Mouse (Mus musculus): Measurements from ENCODE around the gene Cox6a2. TPM values are rescaled to one million over a fixed set of nuclear protein-coding genes. Genes with fewer than 3 reads are reported as not detected.

The Cox6a2 gene
- polyA plus RNA-seq, 1 experiment from 2014 or later, result not detected

DNA sequence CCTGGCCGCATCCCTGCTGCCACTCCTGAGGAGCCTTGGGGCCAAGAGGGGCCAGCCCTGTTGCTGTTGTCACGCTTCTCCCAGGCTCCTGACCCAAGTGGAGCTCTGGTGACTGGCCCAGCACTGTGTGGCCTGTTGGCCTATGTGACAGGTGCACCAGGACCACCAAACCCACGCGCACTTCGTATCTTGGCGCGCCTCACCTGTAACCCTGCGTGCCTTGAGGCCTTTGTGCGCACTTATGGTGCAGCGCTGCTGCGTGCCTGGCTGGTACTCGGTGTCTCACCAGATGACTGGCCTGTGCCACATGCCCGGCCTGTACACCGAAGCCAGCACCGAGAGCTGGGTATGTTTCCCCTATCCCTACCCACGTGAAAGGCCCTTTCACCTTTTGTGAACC, 36.1 kb upstream of the Cox6a2 start:
- peaks cover 7% of the 10 kb centered on the region for H3K27me3 ChIP-seq (replicated peaks; ENCODE audit: low read depth, poor library complexity, severe bottlenecking)
- no peaks in the 10 kb centered on the region for H3K9me3 ChIP-seq
- H3K4me1 ChIP-seq, result peaks cover 65% of the 10 kb centered on the region
- no peak overlapping the region for H3K27ac ChIP-seq (replicated peaks)
- no peak overlapping the region for H3K4me3 ChIP-seq
- peaks cover 53% of the 10 kb centered on the region for H3K36me3 ChIP-seq (replicated peaks)
- no peak for DNase-seq (ENCODE audit: low spot score)
- 94% methylated on average over 16 of the region's 16 CpGs for WGBS

DNA sequence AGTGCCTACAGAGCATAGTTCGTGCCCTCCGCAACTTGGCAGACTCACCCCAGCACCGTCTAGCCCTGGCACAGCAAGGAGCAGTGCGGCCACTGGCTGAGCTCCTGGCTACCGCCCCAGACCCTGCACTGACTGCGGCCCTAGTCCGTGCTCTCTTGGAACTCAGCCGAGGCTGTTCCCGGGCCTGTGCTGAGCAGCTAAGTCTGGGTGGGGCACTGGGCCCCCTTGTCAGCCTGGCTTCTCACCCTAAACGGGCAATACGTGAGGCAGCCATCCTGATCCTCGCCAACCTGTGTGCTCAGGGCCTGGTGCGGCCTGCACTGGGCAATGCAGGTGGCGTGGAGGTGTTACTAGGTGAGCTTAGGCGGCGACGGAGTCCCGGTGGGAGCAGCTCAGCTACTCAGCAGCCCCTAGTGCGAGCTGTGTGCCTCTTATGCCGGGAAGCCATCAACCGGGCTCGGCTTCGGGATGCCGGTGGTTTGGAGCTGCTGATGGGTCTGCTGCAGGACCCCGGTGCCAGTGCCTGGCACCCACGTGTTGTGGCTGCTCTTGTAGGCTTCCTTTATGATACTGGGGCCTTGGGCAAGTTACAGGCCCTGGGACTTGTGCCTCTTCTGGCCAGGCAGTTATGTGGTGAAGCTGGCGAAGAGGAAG, 34.1 kb upstream of the Cox6a2 start:
- no peak for DNase-seq (ENCODE audit: low spot score)
- 94% methylated on average over 27 of the region's 27 CpGs for WGBS
- Histone ChIP-seq H3K4me1 (peaks cover 57% of the 10 kb centered on the region), H3K36me3 (replicated peaks) (peaks cover 62% of the 10 kb centered on the region), H3K27me3 (replicated peaks; ENCODE audit: low read depth, poor library complexity, severe bottlenecking) (no peaks in the 10 kb centered on the region), H3K27ac (replicated peaks) (peak overlapping the region; percentile 32; the same call in 1 of the 2 replicates), H3K9me3 (no peaks in the 10 kb centered on the region), H3K4me3 (no peak overlapping the region)

DNA sequence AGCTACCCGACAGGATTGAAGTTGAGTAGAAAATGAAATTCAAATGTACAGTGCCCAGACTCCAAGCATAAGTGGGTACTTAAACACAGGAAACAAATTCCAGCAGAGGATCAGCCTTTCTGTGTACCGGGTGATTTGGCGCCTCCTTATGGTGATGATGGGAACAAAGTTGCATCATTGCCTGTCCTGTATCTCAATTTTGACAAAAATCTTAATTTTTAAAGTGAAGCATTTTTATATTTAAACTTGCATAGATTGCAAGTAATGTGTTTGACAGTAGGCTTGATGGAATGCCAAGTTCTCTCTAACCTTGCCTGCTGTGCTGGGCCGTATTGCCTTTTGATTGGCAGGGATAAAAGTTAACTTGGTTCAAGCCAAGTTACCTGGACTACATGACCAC, 32.8 kb upstream of the Cox6a2 start:
- Histone ChIP-seq H3K27me3 (replicated peaks; ENCODE audit: low read depth, poor library complexity, severe bottlenecking) (no peaks in the 10 kb centered on the region), H3K4me3 (peak overlapping the region; percentile 78), H3K9me3 (no peaks in the 10 kb centered on the region), H3K27ac (replicated peaks) (peak overlapping the region; percentile 98), H3K4me1 (peaks cover 46% of the 10 kb centered on the region), H3K36me3 (replicated peaks) (peaks cover 49% of the 10 kb centered on the region)
- DNase-seq (ENCODE audit: low spot score), result peak; percentile 54
- 25% methylated on average over 4 of the region's 4 CpGs for WGBS

DNA sequence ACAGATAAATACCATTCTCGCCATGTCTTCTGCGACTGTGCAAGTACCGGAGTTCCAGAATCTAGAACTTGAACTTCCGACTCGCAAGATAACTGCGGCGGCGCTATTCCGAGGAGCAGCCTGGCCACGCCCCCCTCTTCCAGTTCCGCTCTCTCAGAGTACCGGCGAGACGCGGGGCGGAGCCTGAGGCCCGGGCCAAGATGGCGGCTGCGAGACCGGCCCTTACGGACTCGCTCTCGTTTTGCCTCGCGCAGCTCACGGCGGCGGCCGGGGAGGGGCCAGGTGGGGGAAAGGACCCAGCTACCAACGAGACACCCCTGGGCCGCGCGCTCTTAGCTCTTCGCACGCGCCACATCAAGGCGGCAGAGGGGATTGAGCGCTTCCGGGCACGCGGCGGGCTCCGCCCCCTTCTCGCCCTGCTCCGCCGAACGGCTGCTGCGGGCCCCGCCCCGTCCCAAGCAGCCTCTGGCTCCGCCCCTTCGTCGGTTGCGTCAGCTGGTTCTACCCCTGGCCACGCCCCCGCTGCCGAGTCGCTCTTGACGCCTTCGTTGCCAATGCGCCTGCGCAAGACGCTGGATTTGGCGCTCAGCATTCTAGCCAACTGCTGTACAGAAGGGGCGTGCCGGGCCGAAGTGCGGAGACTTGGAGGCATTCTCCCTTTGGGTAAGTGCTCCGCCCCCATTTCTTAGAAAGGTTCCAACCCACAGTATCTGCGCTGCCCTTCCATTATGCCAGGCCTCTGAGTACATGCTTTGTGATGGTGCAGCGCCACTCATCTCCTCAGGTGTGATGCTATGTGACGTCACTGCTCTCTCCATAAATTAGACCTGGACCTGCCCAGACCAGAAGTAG, 32.0 kb upstream of the Cox6a2 start, which contains the start of gene 9130023H24Rik:
Gene 9130023H24Rik (minus strand): TSS at position 105 of the 852 bp plus-strand sequence.
- whole genome bisulfite sequencing, result under 1% methylated on average over 72 of the region's 72 CpGs
- peak within 1 kb of the TSS; percentile 98 for H3K27ac ChIP-seq (replicated peaks)
- H3K4me1 ChIP-seq, result peaks cover 41% of the 10 kb centered on the region
- no peaks in the 10 kb centered on the region for H3K9me3 ChIP-seq
- H3K4me3 ChIP-seq, result peak within 1 kb of the TSS; percentile 78
- peaks cover 45% of the 10 kb centered on the region for H3K36me3 ChIP-seq (replicated peaks)
- H3K27me3 ChIP-seq (replicated peaks; ENCODE audit: low read depth, poor library complexity, severe bottlenecking), result no peaks in the 10 kb centered on the region
- DNase-seq (ENCODE audit: low spot score), result peak; percentile 100

DNA sequence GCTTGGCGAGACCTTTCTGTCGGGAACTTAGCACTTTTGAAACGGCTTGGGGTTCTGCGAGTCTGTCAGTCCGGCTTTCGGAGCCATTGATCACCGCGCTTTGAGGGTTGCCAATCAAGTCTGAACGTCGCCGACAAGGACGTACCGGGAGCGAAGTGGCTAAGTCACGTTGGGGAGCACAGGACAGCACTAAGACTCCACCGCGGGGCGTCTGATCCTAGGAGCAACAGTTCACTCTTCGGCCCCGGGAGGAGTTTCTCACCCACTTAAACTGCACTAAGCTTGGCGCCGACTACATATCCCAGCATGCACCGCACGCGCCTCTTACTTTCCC, 31.4 kb upstream of the Cox6a2 start:
- Histone ChIP-seq H3K36me3 (replicated peaks) (peaks cover 39% of the 10 kb centered on the region), H3K9me3 (no peaks in the 10 kb centered on the region), H3K4me3 (peak overlapping the region; percentile 78), H3K27me3 (replicated peaks; ENCODE audit: low read depth, poor library complexity, severe bottlenecking) (no peaks in the 10 kb centered on the region), H3K4me1 (peaks cover 36% of the 10 kb centered on the region), H3K27ac (replicated peaks) (peak overlapping the region; percentile 98)
- DNase-seq (ENCODE audit: low spot score), result no peak
- WGBS, result under 1% methylated on average over 25 of the region's 25 CpGs

DNA sequence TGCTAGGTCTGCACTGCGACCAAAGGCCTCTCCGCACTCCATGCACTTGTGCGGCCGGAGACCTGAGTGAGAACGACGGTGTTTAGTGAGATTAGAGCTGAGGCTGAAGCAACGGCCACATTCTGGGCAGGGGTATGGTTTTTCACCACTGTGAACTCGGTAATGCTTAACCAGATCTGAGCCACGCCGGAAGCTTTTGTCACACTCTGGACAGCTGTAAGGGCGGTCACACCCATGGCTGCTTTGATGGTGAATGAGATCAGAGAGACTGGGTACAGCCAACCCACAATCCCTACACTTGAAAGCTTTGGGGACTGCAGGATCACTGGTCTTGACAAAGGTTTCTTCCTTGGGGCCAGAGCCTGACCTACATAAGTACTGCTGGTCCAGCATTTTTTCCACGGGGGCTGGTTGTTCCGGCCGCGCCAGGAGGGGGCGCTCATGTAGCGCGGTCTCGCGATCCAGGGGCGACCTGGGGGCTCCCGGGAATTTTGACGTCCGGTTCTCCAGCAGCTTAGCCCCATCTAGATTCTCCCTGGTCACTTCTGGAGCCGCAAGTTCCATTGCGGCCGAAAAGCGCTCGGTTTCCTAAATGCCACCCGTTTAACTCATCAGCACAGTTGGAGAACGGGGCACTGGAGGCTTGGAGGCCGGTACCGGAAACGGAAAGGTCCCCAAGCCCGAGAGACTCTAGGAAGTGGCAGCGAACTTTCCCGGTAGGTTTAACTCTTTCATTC, 30.8 kb upstream of the Cox6a2 start, which contains the start of gene Armc5:
Gene Armc5 (plus strand): TSS at position 487 of the 737 bp plus-strand sequence.
- 26% methylated on average over 37 of the region's 37 CpGs for WGBS
- Histone ChIP-seq H3K4me3 (peak within 1 kb of the TSS; percentile 78), H3K27ac (replicated peaks) (peak within 1 kb of the TSS; percentile 98), H3K9me3 (no peaks in the 10 kb centered on the region), H3K27me3 (replicated peaks; ENCODE audit: low read depth, poor library complexity, severe bottlenecking) (no peaks in the 10 kb centered on the region), H3K36me3 (replicated peaks) (peaks cover 34% of the 10 kb centered on the region), H3K4me1 (peaks cover 32% of the 10 kb centered on the region)
- peak; percentile 90 for DNase-seq (ENCODE audit: low spot score)

DNA sequence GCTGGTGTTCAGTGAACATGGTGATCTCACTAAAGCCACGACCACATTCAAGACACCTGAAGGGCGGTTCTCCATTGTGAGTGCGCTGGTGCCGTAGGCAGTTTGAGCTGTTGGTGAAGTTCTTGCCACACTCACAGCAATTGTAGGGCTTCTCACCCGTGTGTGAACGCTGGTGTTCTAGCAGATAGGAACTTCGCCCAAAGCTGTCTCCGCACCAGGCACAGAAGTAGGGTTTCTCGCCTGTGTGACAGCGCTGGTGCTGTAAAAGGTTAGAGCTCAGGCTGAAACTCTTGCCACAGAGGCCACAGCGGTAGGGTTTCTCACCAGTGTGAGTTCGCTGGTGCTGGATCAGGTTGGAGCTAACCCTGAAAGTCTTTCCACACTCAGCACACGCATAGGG, 30.2 kb upstream of the Cox6a2 start:
- peaks cover 29% of the 10 kb centered on the region for H3K4me1 ChIP-seq
- peak overlapping the region; percentile 98; the same call in 1 of the 2 replicates for H3K27ac ChIP-seq (replicated peaks)
- no peak for DNase-seq (ENCODE audit: low spot score)
- no peaks in the 10 kb centered on the region for H3K27me3 ChIP-seq (replicated peaks; ENCODE audit: low read depth, poor library complexity, severe bottlenecking)
- WGBS, result 93% methylated on average over 13 of the region's 13 CpGs
- peaks cover 28% of the 10 kb centered on the region for H3K36me3 ChIP-seq (replicated peaks)
- H3K4me3 ChIP-seq, result peak overlapping the region; percentile 78
- H3K9me3 ChIP-seq, result no peaks in the 10 kb centered on the region

DNA sequence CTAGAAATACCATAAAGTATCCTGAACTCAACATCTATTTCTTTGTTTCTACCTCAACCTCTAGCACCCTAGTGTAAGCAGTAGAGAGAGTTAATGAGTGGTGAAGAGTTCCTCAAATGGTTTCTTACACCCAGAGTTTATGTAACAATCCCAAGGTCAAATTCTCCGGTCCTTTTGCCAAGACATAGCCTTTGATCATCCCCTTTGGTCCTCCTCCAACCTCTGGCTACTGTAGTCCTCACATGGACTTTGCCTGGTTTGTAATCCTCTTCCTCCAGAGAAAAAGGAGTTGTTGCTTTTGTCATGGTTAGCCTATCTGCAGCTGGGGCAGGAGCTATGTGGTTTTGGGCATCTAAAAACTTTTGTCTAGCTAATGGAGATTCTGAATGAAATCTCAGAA, 29.3 kb upstream of the Cox6a2 start:
- WGBS, result 89% methylated on average over 1 of the region's 1 CpGs
- peaks cover 18% of the 10 kb centered on the region for H3K36me3 ChIP-seq (replicated peaks)
- H3K4me3 ChIP-seq, result no peak overlapping the region
- H3K27me3 ChIP-seq (replicated peaks; ENCODE audit: low read depth, poor library complexity, severe bottlenecking), result no peaks in the 10 kb centered on the region
- no peaks in the 10 kb centered on the region for H3K9me3 ChIP-seq
- no peak overlapping the region for H3K27ac ChIP-seq (replicated peaks)
- H3K4me1 ChIP-seq, result peaks cover 25% of the 10 kb centered on the region
- DNase-seq (ENCODE audit: low spot score), result no peak

DNA sequence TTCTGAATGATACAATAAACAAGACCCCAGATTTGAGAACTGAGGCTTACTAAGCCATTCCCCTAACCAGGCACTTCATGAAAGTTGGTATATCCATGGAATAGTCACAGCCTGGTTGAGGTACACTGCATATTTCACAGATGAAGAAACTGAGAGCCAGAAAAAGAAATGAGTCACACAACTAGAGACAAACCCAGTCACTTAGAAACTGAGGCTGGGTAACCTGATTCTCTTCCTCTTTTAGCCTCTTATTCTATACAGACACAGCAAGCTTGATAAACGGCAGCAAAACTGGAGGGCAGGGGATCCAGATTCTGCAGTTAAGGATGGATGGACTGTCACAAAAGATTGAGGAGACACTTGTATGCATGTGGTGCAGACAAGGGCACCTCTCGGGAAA, 28.6 kb upstream of the Cox6a2 start:
- Histone ChIP-seq H3K36me3 (replicated peaks) (peaks cover 11% of the 10 kb centered on the region), H3K9me3 (no peaks in the 10 kb centered on the region), H3K27ac (replicated peaks) (no peak overlapping the region), H3K4me1 (peaks cover 20% of the 10 kb centered on the region), H3K4me3 (no peak overlapping the region), H3K27me3 (replicated peaks; ENCODE audit: low read depth, poor library complexity, severe bottlenecking) (no peaks in the 10 kb centered on the region)
- DNase-seq (ENCODE audit: low spot score), result no peak
- WGBS, result 84% methylated on average over 2 of the region's 2 CpGs

DNA sequence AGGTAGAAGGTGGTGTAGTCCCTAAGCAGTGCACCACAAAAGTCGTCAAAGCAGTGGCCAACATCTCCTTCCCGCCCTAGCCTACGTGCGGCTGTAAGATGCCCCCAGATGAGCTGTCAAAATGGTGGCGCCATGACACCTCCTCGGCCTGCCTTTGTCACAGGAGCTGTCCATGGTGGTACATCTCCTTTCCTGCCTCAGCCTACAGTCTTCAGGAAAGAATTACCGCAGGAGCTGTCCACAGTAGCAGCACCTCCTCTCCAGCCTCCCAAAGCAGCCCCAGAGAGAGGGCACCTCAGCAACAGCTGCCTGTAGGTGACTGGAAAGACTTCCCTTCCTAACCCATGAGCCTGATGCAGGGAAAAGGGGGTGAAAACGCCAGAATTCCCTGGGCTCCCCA, 25.6 kb upstream of the Cox6a2 start:
- H3K27me3 ChIP-seq (replicated peaks; ENCODE audit: low read depth, poor library complexity, severe bottlenecking), result no peaks in the 10 kb centered on the region
- H3K4me3 ChIP-seq, result no peak overlapping the region
- H3K36me3 ChIP-seq (replicated peaks), result peaks cover 9% of the 10 kb centered on the region; the same call in 1 of the 2 replicates
- WGBS, result 46% methylated on average over 8 of the region's 8 CpGs
- H3K4me1 ChIP-seq, result peaks cover 3% of the 10 kb centered on the region
- no peak overlapping the region for H3K27ac ChIP-seq (replicated peaks)
- H3K9me3 ChIP-seq, result no peaks in the 10 kb centered on the region
- no peak for DNase-seq (ENCODE audit: low spot score)

DNA sequence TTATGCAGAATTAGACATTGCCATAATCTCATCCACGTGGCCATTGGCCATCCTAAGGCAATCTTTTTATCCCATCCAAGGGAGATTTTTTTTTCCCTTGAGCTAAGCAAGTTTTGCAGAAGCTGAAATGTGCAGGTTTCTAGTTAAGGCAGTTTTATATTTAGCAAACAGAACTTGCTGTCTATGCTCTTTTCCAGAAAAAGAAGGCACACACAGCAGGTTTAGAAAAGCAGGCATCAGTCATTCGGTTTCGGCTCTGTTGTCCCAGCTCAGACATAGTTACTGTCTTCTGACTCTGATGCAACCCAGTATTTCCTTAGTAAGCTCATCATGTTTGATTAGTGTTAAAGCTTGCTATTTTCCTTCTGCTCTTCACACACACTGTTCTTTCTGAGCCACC, 14.7 kb upstream of the Cox6a2 start:
- no peaks in the 10 kb centered on the region for H3K27me3 ChIP-seq (replicated peaks; ENCODE audit: low read depth, poor library complexity, severe bottlenecking)
- WGBS, result 87% methylated on average over 3 of the region's 3 CpGs
- H3K36me3 ChIP-seq (replicated peaks), result no peaks in the 10 kb centered on the region
- no peak overlapping the region for H3K27ac ChIP-seq (replicated peaks)
- no peaks in the 10 kb centered on the region for H3K9me3 ChIP-seq
- no peak for DNase-seq (ENCODE audit: low spot score)
- no peak overlapping the region for H3K4me3 ChIP-seq
- 0 out of 2 replicates have a peak, but pooled peaks cover 2% of the 10 kb centered on the region for H3K4me1 ChIP-seq

DNA sequence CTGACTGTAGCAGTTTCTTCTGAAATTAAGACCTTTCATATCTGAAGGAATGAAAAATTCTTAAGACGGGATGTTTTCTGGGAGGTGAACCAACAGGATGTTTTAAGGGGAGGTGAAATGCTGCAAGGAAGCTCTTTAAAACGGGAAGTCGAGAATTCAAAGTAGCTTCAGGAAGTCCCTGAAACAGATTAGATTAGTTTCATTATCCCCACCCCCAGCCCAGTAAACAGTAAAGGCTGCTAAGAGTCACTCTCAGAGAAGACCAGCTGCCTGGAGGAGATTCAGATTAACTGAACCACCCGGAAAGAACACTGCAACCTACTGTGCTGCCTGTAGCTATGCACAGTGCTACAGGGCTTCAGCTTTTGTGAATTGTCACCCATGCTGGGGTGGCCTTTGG, 13.8 kb upstream of the Cox6a2 start:
- no peaks in the 10 kb centered on the region for H3K27me3 ChIP-seq (replicated peaks; ENCODE audit: low read depth, poor library complexity, severe bottlenecking)
- no peak overlapping the region for H3K27ac ChIP-seq (replicated peaks)
- no peaks in the 10 kb centered on the region for H3K36me3 ChIP-seq (replicated peaks)
- H3K9me3 ChIP-seq, result no peaks in the 10 kb centered on the region
- H3K4me1 ChIP-seq, result 0 out of 2 replicates have a peak, but pooled peaks cover 2% of the 10 kb centered on the region
- H3K4me3 ChIP-seq, result no peak overlapping the region
- WGBS, result 85% methylated on average over 4 of the region's 4 CpGs
- no peak for DNase-seq (ENCODE audit: low spot score)
